Mouse (Mus musculus) erythroblast, embryonic 14.5 days (primary cell): Measurements from ENCODE around the gene Ccdc117. TPM values are rescaled to one million over a fixed set of nuclear protein-coding genes. Genes with fewer than 3 reads are reported as not detected.
"Not testable (repeated sequence)": the region's sequence is repeated elsewhere in the genome, so short reads cannot be mapped to it uniquely, and the experiment has no call there.

Source experiments
- H3K27me3 ChIP-seq: 2 replicates; pipeline ENCODE4 v1.6.1; 2012; ENCODE audit warnings: inconsistent platforms; ENCODE audit not compliant: control insufficient read depth
- H3K36me3 ChIP-seq: 2 replicates; pipeline ENCODE4 v1.6.1; 2012; ENCODE audit warnings: mild to moderate bottlenecking, inconsistent platforms; ENCODE audit not compliant: control insufficient read depth
- H3K4me1 ChIP-seq: 2 replicates; pipeline ENCODE4 v1.6.1; 2012; ENCODE audit warnings: inconsistent platforms; ENCODE audit not compliant: control insufficient read depth
- H3K4me3 ChIP-seq: replicated peaks from 2 replicates; pipeline ENCODE3; 2012; ENCODE audit warnings: moderate library complexity, mild to moderate bottlenecking, inconsistent platforms
- H3K9me3 ChIP-seq: 2 replicates; pipeline ENCODE4 v1.6.1; 2012; ENCODE audit warnings: low read length, inconsistent platforms, mixed read lengths; ENCODE audit not compliant: control insufficient read depth
- GATA1 ChIP-seq: IDR thresholded peaks from 2 replicates; pipeline ENCODE4 v1.6.1; 2012; ENCODE audit warnings: low read length, inconsistent platforms, mixed read lengths
- TAL1 ChIP-seq: IDR thresholded peaks from 3 replicates; pipeline ENCODE4 v1.6.1; 2012; ENCODE audit warnings: low read length, inconsistent platforms, mixed read lengths
- polyA plus RNA-seq: library from polyadenylated mRNA; stranded (reverse); fragments of >175 nt; gene quantifications from 2 replicates; pipeline ENCODE4 v1.2.3, GENCODE M21; 2012

The Ccdc117 gene
- polyA plus RNA-seq, 1 experiment, result 0.18 TPM

- TF ChIP-seq TAL1 (no peak), GATA1 (no peak)
Measured at GRCm38 (mm10) chr11:5563898-5564297, 21.9 kb upstream of the Ccdc117 start.

DNA sequence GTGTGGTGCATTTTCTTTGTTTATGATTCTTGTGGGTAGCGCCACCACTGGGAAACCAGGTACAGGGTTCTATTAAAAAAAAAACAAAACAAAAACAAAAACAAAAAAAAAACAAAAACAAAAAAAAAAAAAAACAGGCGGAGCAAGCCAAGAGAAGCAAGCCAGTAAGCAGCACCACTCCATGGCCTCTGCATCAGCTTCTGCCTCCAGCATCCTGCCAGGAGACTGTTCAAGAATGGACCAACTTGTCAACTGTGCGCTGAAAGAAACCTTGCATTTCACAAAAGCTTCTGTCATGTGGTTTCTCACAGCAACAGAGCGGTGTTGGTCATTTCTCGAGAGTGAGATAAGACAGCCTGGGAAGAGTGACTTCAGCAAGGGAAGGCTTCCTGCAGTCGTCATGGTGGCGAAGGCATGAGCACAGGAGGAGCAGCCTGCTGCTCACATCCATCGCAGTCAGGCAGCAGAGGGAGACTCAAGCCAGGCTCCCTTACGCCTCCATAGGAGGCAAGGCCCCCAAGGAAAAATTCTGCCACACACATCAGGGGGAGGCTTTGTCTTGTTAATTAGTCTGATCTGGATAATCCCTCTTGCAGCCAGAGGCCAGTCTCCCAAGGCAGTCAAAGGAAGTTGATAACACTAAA is 20.8 kb upstream of the Ccdc117 start:
- Histone ChIP-seq H3K4me3 (no peak overlapping the region), H3K4me1 (peaks cover 6% of the 10 kb centered on the region), H3K36me3 (no peaks in the 10 kb centered on the region)

More at GRCm38 (mm10) chr11:5563898-5564297, 21.9 kb upstream of the Ccdc117 start:
- H3K27me3 ChIP-seq, result no peaks in the 10 kb centered on the region
- H3K9me3 ChIP-seq, result peaks cover 6% of the 10 kb centered on the region; the same call in 1 of the 2 replicates
- peaks cover 6% of the 10 kb centered on the region for H3K4me1 ChIP-seq
- no peaks in the 10 kb centered on the region for H3K36me3 ChIP-seq
- no peak overlapping the region for H3K4me3 ChIP-seq

DNA sequence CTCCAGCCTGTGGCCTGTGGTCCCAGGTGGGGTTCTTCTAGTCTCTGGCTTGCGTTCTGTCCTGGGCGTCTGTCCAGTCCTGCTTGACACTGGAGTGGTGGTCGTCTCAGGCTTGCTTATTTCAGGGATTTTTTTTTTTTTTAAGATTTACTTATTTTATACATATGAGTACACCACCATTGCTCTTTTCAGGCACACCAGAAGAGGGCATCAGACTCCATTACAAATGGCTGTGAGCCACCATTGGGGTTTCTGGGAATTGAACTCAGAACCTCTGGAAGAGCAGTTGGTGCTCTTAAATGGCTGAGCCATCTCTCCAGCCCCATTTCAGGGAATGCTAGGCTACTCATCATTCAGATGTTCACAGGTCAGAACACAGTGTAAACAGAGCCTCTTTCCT is 18.3 kb upstream of the Ccdc117 start:
- peaks cover 4% of the 10 kb centered on the region for H3K4me1 ChIP-seq
- H3K9me3 ChIP-seq, result no peaks in the 10 kb centered on the region
- H3K36me3 ChIP-seq, result no peaks in the 10 kb centered on the region
- H3K27me3 ChIP-seq, result no peaks in the 10 kb centered on the region
- TF ChIP-seq TAL1 (no peak), GATA1 (no peak)
- H3K4me3 ChIP-seq, result no peak overlapping the region

More for the DNA sequence above, 20.8 kb upstream of the Ccdc117 start:
- TF ChIP-seq TAL1 (no peak), GATA1 (no peak)
- H3K9me3 ChIP-seq, result peaks cover 4% of the 10 kb centered on the region; the same call in 1 of the 2 replicates
- no peaks in the 10 kb centered on the region for H3K27me3 ChIP-seq

DNA sequence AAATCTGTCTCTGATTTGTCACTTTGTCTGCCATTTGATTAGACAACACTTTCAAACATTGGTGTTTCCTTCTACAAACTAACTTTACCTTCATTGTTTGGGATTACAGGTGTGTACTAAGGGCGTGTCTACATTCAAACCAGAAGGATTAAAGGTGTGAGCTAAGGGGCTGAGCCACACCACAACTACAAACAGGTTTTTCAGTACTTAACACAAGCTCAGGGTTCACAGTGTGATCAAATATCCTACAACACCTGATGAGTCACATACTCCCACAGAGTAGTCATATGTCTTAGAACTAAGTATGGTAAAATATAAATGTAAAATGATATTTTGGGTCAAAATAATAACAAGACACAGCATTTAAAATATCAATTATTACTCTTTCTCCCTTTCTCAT is 9.9 kb upstream of the Ccdc117 start:
- Histone ChIP-seq H3K4me1 (no peaks in the 10 kb centered on the region), H3K27me3 (no peaks in the 10 kb centered on the region), H3K4me3 (no peak overlapping the region), H3K36me3 (no peaks in the 10 kb centered on the region), H3K9me3 (peaks cover 5% of the 10 kb centered on the region; the same call in 1 of the 2 replicates)
- no peak for TF ChIP-seq TAL1

GRCm38 (mm10) chr11:5551430-5551829 is 9.4 kb upstream of the Ccdc117 start:
- no peaks in the 10 kb centered on the region for H3K36me3 ChIP-seq
- no peak overlapping the region for H3K4me3 ChIP-seq
- TF ChIP-seq GATA1 (no peak), TAL1 (no peak)
- H3K4me1 ChIP-seq, result no peaks in the 10 kb centered on the region
- H3K9me3 ChIP-seq, result peaks cover 5% of the 10 kb centered on the region; the same call in 1 of the 2 replicates
- H3K27me3 ChIP-seq, result no peaks in the 10 kb centered on the region

DNA sequence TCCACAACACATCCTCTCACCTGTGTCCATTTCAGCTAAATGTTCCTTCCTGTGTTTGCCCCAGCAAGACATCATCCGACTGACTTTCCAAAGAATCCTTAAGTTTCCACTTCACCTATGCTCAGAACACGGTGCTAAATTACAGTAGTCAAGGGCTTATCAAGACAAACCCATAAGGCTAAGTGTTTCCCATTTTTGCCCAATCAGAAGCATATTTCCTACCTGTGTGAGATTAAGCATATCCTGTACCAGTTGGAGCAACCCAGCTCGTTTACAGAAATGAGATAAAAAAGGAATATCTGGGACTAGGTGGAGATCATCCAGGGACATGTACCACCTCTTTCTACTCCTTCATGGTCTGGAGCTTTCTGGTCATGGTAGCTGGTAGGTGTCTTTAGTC is 4.7 kb upstream of the Ccdc117 start:
- Histone ChIP-seq H3K9me3 (peaks cover 5% of the 10 kb centered on the region; the same call in 1 of the 2 replicates), H3K4me1 (peaks cover 14% of the 10 kb centered on the region), H3K4me3 (no peak overlapping the region), H3K27me3 (no peaks in the 10 kb centered on the region), H3K36me3 (no peaks in the 10 kb centered on the region)
- no peak for TF ChIP-seq GATA1
- no peak for TF ChIP-seq TAL1

- peaks cover 5% of the 10 kb centered on the region; the same call in 1 of the 2 replicates for H3K9me3 ChIP-seq
- H3K4me3 ChIP-seq, result no peak overlapping the region
- H3K27me3 ChIP-seq, result no peaks in the 10 kb centered on the region
- peaks cover 2% of the 10 kb centered on the region for H3K36me3 ChIP-seq
- H3K4me1 ChIP-seq, result peaks cover 25% of the 10 kb centered on the region
- TF ChIP-seq TAL1 (no peak), GATA1 (no peak)
Measured at GRCm38 (mm10) chr11:5545457-5545856, 3.5 kb upstream of the Ccdc117 start.

- not testable (repeated sequence) for H3K9me3 ChIP-seq, H3K27me3 ChIP-seq, H3K4me3 ChIP-seq, H3K36me3 ChIP-seq
- H3K4me1 ChIP-seq, result peaks cover 29% of the 10 kb centered on the region
Measured at GRCm38 (mm10) chr11:5544709-5545108, 2.7 kb upstream of the Ccdc117 start.

DNA sequence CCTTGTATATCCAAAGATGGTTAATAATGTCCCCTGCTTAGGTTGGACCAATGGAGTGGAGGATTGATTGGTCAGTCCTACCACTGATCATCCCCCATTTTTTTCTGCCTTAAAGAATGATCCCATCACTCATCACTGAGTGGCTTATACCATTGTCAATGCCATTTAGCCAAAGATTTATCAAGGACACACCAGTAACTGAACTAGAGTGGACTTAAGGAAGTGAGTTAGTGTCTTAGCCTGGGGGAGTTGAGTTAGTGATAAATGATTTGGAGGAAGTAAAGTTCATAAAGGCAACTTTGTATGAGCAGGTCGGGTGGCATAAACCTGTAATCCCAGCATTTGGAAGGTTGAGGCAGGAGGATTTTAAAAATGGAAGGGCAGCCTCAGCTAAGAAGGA is 1.3 kb upstream of the Ccdc117 start:
- no peaks in the 10 kb centered on the region for H3K27me3 ChIP-seq
- H3K4me1 ChIP-seq, result peaks cover 41% of the 10 kb centered on the region
- TF ChIP-seq TAL1 (no peak), GATA1 (no peak)

DNA sequence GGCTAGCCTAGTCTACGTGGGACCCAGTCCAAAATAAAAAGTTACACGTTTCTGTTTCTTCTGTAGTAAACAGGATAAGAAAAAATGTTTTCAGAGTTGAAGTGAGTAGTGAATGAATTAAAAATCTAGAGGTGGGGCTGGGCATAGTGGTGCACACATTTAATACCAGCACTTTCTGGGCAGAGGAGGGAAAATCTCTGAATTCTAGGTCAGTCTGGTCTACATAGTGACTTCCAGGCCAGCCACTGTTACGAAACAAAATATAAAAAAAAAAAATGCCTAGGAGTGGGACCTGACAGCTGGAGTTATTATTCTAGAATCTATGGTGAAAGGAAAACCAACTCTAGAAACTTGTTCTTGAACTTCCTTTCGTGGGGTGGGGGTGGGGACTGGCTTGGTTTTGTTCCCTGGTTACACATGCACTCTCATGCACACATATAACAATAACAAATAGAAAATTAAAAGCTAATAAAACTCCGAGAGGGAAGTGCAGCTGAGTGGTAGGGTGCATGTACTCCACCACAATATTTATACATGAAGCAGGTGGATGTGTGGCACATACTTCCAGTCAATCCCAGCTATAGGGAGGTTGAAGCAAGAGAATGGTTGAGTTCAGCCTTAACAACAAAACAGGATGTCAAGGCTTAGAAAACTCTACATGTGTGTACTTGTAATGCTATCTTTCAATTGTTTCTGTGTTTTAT is 647 bp upstream of the Ccdc117 start:
- H3K27me3 ChIP-seq, result no peaks in the 10 kb centered on the region
- no peaks in the 10 kb centered on the region for H3K9me3 ChIP-seq
- H3K36me3 ChIP-seq, result peaks cover 26% of the 10 kb centered on the region
- H3K4me1 ChIP-seq, result peaks cover 41% of the 10 kb centered on the region
- TF ChIP-seq TAL1 (no peak), GATA1 (no peak)
- peak overlapping the region; percentile 77 for H3K4me3 ChIP-seq

More for the DNA sequence above, 1.3 kb upstream of the Ccdc117 start:
- H3K9me3 ChIP-seq, result no peaks in the 10 kb centered on the region
- no peak overlapping the region for H3K4me3 ChIP-seq
- peaks cover 21% of the 10 kb centered on the region for H3K36me3 ChIP-seq
